Mouse (Mus musculus) urinary bladder, postnatal 4 days (tissue): ENCODE measurements around the gene Itga2b.

Experiments
- DNase-seq, 2 experiments: peaks; one replicate each; pipeline ENCODE4 v3.0.0; 2021 to 2022; ENCODE audit warnings: low spot score in 2 of 2

Itga2b gene

GRCm38 (mm10) chr11:102435754-102436470 lies 34.0 kb downstream of the Itga2b start:
- DNase-seq, result no peak

GRCm38 (mm10) chr11:102434816-102435705 lies 34.9 kb downstream of the Itga2b start:
- DNase-seq, result no peak

GRCm38 (mm10) chr11:102434406-102434805 lies 35.5 kb downstream of the Itga2b start:
- peak; percentile 76 to 90 for DNase-seq

DNA sequence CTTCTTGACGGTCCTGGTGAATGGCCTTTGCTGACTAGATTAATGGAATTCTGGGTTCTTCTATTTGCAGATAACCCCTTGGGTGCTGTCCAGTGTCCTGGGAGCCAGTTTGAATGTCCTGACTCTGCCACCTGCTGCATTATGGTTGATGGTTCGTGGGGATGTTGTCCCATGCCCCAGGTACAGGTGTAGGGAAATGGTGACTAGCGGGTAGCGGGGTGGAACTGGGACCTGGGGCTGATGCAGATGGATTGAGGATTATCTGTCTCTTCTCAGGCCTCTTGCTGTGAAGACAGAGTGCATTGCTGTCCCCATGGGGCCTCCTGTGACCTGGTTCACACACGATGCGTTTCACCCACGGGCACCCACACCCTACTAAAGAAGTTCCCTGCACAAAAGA lies 36.1 kb downstream of the Itga2b start:
- peak in 1 of 2 experiments; percentile 22 for DNase-seq

- DNase-seq, result no peak
These were observed 37.0 kb downstream of the Itga2b start for GRCm38 (mm10) chr11:102432896-102433295.

DNA sequence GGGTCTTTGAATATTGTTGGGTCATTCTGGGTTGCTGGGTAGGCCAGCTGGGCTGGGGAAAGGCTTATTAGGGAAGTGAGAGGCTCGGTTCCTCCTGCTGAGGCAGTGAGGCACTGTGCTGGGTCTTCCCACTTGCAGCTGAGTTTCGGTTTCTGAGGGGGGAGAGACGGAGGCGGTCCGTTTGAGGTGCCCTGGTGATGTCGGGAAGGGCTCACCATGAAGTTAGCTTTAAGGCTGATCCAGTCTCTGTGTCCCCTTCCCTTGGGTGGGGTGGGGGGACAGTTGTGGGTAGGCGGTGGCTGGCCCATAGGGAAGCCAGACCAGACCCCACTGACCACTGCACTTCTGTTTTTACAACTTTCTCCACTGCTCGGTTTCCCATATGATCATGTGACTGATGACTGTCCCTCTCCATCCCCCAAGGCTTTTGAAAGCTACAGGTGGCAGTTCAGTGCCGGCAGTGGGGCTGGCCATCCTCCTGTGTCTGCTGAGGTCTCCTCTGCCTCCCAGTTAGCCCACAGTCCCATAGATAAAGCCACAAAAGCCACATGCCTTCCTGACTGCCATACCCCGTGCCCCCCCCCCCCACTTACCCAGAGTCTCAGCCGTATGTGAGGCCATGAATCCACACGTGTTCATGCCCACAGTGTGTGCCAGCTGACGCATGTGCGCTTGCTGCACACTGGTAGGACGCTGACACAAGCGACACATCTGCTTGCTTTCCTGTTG lies 37.6 kb downstream of the Itga2b start:
- DNase-seq, result no peak

DNA sequence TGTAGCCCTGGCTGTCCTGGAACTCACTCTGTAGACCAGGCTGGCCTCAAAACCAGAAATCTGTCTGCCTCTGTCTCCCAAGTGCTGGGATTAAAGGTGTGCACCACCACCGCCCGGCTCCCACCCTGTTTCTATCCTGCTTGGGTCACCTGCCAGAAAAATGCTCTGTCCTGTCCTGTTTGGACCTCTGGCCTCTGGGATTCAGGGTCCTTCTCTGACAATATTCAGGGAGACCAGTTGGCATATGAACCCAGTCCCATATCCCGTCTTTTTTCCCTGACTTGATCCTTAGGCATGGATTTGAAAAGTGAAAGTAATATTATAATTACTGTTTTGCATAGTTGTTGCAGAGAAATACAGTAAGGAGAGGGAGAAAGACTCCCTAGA lies 38.2 kb downstream of the Itga2b start:
- no peak for DNase-seq

- peak; percentile 66 to 82 for DNase-seq
These were observed 38.8 kb downstream of the Itga2b start for GRCm38 (mm10) chr11:102431018-102431645.

- peak; percentile 85 to 87 for DNase-seq
These were observed 39.6 kb downstream of the Itga2b start, which contains the start of gene Grn for GRCm38 (mm10) chr11:102430121-102431017. Grn (plus strand) TSS chr11:102430315.

GRCm38 (mm10) chr11:102429551-102429950 lies 40.4 kb downstream of the Itga2b start:
- DNase-seq, result no peak

DNA sequence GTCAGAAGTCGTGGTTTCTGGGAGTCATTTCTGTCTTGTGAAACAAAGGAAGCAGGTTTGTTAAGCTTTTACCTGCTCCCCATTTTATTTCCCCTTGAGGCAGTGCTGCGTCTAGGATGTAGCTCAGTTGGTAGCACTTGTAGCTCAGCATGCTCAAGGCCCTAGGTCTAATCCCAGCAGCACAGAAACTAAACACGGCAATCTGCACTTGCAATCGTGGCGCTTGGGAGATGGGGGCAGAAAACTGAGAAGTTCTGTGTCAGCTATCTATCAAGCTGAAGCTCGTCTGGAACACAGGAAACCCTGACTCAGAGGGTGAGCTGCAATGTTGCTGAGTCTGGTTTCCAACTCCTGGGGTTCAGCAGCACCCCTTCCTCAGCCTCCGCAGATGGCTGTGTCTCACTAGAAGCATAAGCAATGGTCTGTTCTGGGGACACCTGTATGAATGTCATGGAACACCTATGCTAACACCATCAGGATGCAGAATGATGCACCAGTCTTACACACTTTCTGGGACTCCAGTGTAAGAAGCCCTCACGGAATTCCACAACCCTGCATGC lies 40.9 kb downstream of the Itga2b start:
- DNase-seq, result no peak

DNA sequence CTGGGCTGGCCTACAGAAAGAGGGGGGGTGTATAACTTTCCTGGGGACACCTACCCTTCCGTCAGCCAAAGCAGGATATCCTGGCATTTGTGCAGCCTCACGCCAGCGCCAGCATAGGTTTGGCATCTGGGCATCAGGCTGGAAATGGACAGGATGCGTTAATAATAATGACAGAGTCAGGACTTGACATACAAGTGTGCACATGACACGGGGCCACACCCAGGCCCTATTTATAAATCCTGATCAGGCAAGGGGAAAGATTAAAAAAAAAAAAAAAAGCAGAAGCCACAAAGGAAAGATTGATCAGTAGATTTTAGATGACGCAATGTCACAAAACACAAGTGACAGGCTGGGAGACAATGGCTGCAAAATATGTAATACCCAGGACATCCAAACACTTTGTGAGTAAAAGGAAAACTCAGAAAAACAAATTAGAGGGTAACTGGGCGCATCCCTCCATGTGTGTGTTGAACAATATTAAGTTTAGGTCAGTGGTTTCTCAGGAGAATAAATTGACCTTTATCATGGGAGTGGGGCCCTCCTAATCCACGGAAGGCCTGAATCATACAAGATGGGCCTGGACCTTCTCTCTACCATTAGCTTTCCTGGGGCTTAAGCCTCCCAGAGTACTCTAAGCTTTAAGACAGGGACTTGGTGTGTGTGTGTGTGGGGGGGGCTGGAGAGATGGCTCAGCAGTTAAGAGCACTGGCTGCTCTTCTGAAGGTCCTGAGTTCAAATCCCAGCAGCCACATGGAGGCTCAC lies 44.2 kb downstream of the Itga2b start:
- peak in 1 of 2 experiments; percentile 28 for DNase-seq

GRCm38 (mm10) chr11:102424666-102425065 lies 45.3 kb downstream of the Itga2b start:
- DNase-seq, result peak in 1 of 2 experiments; percentile 54

DNA sequence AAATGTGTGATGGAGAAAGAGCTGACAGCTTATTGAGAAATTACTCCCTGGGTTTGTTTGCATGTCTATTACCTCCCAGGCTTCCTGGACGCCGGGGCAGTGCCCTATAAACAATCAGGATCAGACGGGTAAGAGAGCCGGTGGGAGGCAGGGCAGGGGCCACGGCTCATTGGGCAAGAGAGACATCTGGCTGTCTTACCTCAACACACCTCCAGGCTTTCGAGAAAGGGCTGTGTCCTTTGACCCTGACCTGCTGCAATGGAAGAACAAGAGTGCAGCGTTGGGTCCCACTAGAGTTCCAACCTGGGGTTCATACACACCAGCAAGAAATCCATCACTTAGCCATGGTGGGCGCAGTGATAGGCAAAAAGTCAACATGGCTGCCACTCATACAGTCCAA lies 48.4 kb downstream of the Itga2b start:
- DNase-seq, result peak in 1 of 2 experiments; percentile 55

GRCm38 (mm10) chr11:102418887-102419286 lies 51.0 kb downstream of the Itga2b start:
- DNase-seq, result peak in 1 of 2 experiments; percentile 56

DNA sequence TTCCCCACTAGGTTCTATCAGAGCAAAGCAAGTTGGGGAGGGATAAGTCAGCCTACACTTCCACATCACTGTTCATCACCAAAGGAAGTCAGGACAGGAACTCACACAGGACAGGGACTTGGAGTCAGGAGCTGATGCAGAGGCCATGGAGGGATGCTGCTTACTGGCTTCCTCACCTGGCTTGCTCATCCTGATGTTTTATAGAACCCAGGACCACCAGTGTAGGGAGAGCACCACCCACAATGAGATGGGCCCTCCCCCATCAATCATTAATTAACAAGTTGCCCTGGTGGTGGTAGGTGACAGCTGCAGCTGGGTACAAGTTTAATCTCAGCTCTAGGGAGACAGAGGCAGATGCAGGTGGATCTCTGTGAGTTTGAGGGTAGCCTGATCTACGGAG lies 52.8 kb downstream of the Itga2b start:
- DNase-seq, result peak in 1 of 2 experiments; percentile 36

DNA sequence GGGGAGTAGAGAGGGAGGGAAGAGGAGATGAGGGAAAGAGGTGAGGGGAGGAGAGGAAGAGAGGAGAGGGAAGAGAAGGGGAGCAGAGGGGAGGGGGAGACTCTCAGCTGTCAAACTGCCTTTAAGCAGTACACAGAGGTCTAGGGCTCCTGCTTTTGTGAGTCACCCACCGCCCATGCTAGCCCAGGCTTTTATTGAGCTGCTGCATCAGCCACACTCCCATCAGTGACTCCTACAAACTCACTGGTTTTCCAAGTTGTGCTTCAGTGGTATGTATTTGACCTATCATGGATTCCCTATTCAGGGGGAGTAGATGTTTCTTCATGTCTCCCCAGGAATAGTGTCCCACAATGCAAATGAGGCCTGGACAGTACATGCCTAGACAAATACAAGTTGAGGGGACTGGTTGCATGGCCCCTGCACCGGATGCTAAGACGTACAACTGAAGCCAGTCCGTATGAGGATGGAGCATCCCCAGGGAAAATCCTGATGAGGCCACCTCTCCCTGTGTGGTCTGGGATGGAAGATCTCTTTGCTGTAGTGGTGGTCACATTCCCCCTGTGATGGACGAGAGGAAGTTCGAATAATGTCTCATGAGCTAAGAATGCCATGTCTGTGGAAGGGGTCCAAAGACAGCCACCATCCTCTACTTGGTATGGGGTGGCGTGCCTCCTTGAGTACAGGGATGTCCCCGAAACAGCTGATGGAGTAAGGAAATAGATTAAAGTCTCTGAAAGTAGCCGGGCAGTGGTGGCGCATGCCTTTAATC lies 54.7 kb downstream of the Itga2b start:
- DNase-seq, result peak in 1 of 2 experiments; percentile 28

DNA sequence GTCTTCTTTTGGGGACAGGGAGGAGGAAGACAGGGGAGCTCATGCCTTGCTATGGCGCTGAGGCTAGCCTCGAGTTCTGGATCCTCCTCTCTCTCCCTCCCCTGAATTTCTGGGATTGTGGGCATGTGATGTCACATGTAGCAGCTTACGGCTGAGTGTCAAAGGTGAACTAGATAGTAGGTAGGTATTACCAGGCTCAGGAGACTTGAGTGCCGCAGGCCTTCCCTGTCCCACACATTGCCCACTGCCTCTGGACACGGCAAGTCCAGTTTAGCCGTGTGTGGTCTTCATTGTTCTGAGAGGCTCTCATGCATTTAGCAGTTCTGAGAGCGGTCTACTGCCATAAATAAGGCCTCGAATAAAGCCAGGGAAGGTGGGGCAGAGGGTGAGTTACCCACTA lies 56.9 kb downstream of the Itga2b start:
- no peak for DNase-seq

DNA sequence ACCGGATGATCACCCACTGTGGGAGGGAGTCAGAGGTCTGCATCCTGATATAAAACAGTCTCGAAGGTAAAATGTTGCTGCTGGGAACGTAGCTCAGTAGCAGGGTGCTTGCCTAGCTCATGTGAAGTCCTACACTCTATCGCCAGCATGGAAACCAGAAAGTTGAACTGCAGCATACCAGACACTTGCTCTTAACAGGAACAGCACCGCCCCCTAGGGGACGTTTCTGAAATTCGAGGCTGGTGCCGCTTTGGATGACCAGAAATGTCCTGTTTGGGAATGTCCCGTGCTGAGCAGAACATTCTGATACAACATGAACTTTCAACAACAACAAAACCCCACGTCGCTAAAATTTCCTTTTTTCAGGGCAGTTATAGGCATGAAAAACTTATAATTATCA lies 58.2 kb downstream of the Itga2b start:
- peak; percentile 83 to 91 for DNase-seq
